Mouse (Mus musculus): ENCODE measurements around the gene Ppil4. TPM values are rescaled to one million over a fixed set of nuclear protein-coding genes. Genes with fewer than 3 reads are reported as not detected.
A peak's percentile ranks its signal among the peaks of the same experiment; 100 is the strongest.

Gene Ppil4
- polyA plus RNA-seq, 1 experiment from 2014 or later, result 25.6 TPM

DNA sequence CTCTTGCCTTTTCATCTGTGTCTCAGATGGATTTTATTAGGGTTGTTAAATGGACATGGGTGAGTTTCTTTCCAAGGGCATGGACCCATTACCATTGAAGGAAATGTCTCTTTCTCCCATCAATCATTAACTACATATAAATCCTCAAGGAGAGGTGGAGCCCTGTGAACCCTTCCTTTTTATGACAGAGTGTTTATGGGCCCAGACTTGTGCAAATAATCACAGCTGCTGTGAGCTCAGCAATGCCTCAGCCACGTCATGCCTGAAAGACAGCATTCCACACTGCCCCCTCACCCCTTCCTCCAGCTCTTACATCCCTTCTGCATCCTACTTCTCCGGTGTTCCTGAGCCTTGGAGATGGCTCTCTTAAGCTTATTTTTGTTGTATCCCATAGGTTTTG, 5.4 kb upstream of the Ppil4 start:
- no peak for ATAC-seq (ENCODE audit: extremely low read depth, insufficient number of reproducible peaks, low FRiP score, low TSS enrichment)
- no peak overlapping the region for H3K4me3 ChIP-seq
- H3K36me3 ChIP-seq, result peaks cover 18% of the 10 kb centered on the region
- peaks cover 8% of the 10 kb centered on the region for H3K4me1 ChIP-seq
- H3K9me3 ChIP-seq, result no peaks in the 10 kb centered on the region
- H3K4me2 ChIP-seq, result no peak overlapping the region
- H3K9ac ChIP-seq, result no peak overlapping the region
- H3K27ac ChIP-seq (replicated peaks), result no peak overlapping the region
- WGBS, result 51% methylated on average over 2 of the region's 2 CpGs
- no peaks in the 10 kb centered on the region for H3K27me3 ChIP-seq (replicated peaks)

DNA sequence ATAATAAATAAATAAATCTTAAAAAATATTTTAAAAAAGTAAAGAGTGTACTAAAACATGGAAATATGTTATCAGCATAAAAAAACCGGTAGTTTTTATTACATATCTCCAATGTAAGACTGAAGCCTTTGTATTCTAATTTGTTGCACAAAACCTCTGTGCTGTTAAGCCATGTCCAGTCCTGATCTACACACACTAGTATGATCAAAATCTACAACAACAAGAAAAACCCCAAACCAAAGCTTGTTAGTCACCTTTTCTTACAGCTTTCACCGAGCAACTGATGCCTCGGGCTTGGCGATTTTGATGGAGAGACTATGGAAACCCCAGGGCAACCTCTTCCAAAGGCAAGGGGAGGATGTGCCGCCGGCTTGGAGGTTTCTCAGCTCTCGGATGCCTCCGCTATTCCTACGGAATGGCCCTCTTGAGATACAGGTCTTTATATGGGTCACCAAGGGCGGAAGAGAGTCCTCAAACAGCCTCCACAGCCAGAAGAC, 389 bp upstream of the Ppil4 start:
- peaks cover 40% of the 10 kb centered on the region for H3K36me3 ChIP-seq
- under 1% methylated on average over 10 of the region's 10 CpGs for WGBS
- no peak for ATAC-seq (ENCODE audit: extremely low read depth, insufficient number of reproducible peaks, low FRiP score, low TSS enrichment)

GRCm38 (mm10) chr10:7801258-7801657, 8.6 kb downstream of the Ppil4 start:
- WGBS, result 69% methylated on average over 3 of the region's 3 CpGs
- Histone ChIP-seq H3K4me2 (no peak overlapping the region), H3K27ac (replicated peaks) (no peak overlapping the region), H3K36me3 (peaks cover 96% of the 10 kb centered on the region), H3K27me3 (replicated peaks) (no peaks in the 10 kb centered on the region), H3K4me1 (no peaks in the 10 kb centered on the region), H3K9ac (no peak overlapping the region), H3K4me3 (no peak overlapping the region), H3K9me3 (no peaks in the 10 kb centered on the region)
- ATAC-seq (ENCODE audit: extremely low read depth, insufficient number of reproducible peaks, low FRiP score, low TSS enrichment), result no peak

More for the DNA sequence above, 389 bp upstream of the Ppil4 start:
- Histone ChIP-seq H3K27ac (replicated peaks) (peak overlapping the region; percentile 74), H3K9ac (peak overlapping the region; percentile 95), H3K4me3 (peak overlapping the region; percentile 93), H3K9me3 (no peaks in the 10 kb centered on the region), H3K4me1 (peaks cover 19% of the 10 kb centered on the region), H3K4me2 (peak overlapping the region; percentile 94), H3K27me3 (replicated peaks) (no peaks in the 10 kb centered on the region)

- H3K4me3 ChIP-seq, result no peak overlapping the region
- ATAC-seq (ENCODE audit: extremely low read depth, insufficient number of reproducible peaks, low FRiP score, low TSS enrichment), result no peak
- no peak overlapping the region for H3K4me2 ChIP-seq
- H3K36me3 ChIP-seq, result peaks cover 92% of the 10 kb centered on the region
- H3K27ac ChIP-seq (replicated peaks), result no peak overlapping the region
- no peaks in the 10 kb centered on the region for H3K9me3 ChIP-seq
- no peak overlapping the region for H3K9ac ChIP-seq
- WGBS, result 91% methylated on average over 2 of the region's 2 CpGs
- no peaks in the 10 kb centered on the region for H3K4me1 ChIP-seq
- no peaks in the 10 kb centered on the region for H3K27me3 ChIP-seq (replicated peaks)
These were observed 9.9 kb downstream of the Ppil4 start for GRCm38 (mm10) chr10:7802519-7803140.

DNA sequence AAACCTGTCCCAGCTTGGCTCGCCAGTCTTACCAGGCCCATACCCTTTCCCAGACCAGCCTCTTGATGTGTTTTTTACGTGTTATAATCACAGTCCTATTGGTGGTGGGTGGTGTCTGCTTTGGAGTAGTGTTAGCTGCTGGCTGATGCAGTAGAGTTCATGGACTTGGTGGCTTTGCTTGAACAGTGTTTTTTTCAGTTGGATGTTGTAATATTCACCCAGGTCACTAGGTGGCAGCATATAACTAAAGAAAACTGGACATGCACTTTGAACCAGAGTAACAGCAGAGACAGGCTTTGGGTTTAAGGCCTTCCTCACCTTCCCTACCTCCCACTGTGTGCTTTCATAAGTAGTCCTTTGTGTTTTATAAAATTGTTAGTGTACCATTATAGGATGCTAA, 17.2 kb downstream of the Ppil4 start:
- no peaks in the 10 kb centered on the region for H3K27me3 ChIP-seq (replicated peaks)

GRCm38 (mm10) chr10:7816476-7816875, 23.8 kb downstream of the Ppil4 start:
- H3K27ac ChIP-seq (replicated peaks), result no peak overlapping the region
- H3K36me3 ChIP-seq, result peaks cover 85% of the 10 kb centered on the region
- H3K4me2 ChIP-seq, result no peak overlapping the region
- H3K27me3 ChIP-seq (replicated peaks), result no peaks in the 10 kb centered on the region
- H3K4me3 ChIP-seq, result no peak overlapping the region
- H3K4me1 ChIP-seq, result peaks cover 10% of the 10 kb centered on the region; the same call in 1 of the 2 replicates
- 50% methylated on average over 2 of the region's 2 CpGs for WGBS
- no peak overlapping the region for H3K9ac ChIP-seq
- no peaks in the 10 kb centered on the region for H3K9me3 ChIP-seq
- ATAC-seq (ENCODE audit: extremely low read depth, insufficient number of reproducible peaks, low FRiP score, low TSS enrichment), result no peak

More for the DNA sequence above, 17.2 kb downstream of the Ppil4 start:
- H3K9ac ChIP-seq, result no peak overlapping the region
- H3K36me3 ChIP-seq, result peaks cover 85% of the 10 kb centered on the region
- ATAC-seq (ENCODE audit: extremely low read depth, insufficient number of reproducible peaks, low FRiP score, low TSS enrichment), result no peak
- 43% methylated on average over 2 of the region's 2 CpGs for WGBS
- H3K4me3 ChIP-seq, result no peak overlapping the region
- peaks cover 6% of the 10 kb centered on the region; the same call in 1 of the 2 replicates for H3K4me1 ChIP-seq
- H3K27ac ChIP-seq (replicated peaks), result no peak overlapping the region
- H3K9me3 ChIP-seq, result no peaks in the 10 kb centered on the region
- no peak overlapping the region for H3K4me2 ChIP-seq

DNA sequence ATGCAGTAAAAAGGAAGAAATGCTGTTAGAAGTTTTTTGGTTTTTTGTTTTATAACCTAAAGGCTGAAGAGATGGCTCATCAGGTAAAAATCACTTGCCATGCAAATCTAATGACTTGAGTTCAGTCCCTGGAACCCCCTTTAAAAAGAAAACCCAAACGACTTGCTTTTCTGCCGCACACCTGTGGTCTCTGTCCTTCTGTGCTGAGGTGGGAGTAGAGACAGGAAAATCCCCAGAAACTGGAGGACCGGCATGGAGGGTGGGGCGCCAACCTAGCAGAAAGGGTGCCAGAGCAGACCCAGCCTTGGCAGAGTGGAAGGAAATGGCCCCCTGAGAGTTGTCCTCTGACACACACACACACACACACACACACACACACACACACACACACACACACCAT, 26.0 kb downstream of the Ppil4 start:
- Histone ChIP-seq H3K27me3 (replicated peaks) (no peaks in the 10 kb centered on the region), H3K36me3 (peaks cover 82% of the 10 kb centered on the region), H3K4me2 (no peak overlapping the region), H3K27ac (replicated peaks) (no peak overlapping the region), H3K9me3 (no peaks in the 10 kb centered on the region), H3K4me3 (no peak overlapping the region), H3K4me1 (peaks cover 10% of the 10 kb centered on the region; the same call in 1 of the 2 replicates), H3K9ac (no peak overlapping the region)
- ATAC-seq (ENCODE audit: extremely low read depth, insufficient number of reproducible peaks, low FRiP score, low TSS enrichment), result no peak
- WGBS, result 93% methylated on average over 4 of the region's 4 CpGs

DNA sequence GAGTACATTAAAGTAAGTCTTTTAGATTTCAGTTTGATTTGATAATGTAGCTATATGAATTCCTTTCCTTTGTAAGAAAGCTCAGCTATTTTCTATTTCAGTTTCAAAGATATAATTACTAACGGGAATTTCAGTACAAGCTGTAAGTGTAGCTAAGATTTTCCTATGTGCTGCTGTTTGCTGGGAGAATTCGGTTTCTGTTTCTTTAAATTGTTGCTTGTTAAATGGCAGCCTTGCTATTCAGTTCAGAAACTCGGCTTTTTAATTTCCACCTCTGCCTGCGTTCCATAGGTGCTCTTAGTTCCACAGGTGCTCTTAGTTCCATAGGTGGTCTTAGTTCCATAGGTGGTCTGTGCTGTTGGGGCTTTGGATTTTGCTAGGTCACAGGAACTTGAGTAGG, 26.5 kb downstream of the Ppil4 start:
- peaks cover 82% of the 10 kb centered on the region for H3K36me3 ChIP-seq
- no peak for ATAC-seq (ENCODE audit: extremely low read depth, insufficient number of reproducible peaks, low FRiP score, low TSS enrichment)
- 90% methylated on average over 4 of the region's 4 CpGs for WGBS

DNA sequence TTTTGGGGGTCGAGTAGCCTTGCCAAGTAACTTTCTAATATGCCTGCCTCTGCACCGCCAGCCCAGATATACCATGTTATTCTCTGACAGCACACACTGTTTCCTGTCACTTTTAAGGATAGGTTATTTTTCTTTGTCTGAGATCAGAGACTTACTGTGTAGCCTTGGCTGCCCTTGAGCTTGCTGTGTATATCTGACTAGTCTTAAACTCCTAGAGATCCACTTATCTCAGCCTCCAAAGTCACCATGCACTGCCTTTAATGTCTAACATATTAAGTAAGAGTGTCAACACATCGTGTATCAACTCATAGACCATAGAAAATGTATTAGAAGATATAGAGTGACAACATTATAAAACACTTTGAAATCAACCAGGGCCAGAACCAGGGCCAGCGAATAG, 26.9 kb downstream of the Ppil4 start:
- no peak overlapping the region for H3K4me2 ChIP-seq
- no peak overlapping the region for H3K4me3 ChIP-seq
- peaks cover 10% of the 10 kb centered on the region; the same call in 1 of the 2 replicates for H3K4me1 ChIP-seq
- H3K36me3 ChIP-seq, result peaks cover 79% of the 10 kb centered on the region
- H3K9ac ChIP-seq, result no peak overlapping the region
- no peak; the same call in 1 of the 2 replicates for ATAC-seq (ENCODE audit: extremely low read depth, insufficient number of reproducible peaks, low FRiP score, low TSS enrichment)
- no peaks in the 10 kb centered on the region for H3K9me3 ChIP-seq
- no peaks in the 10 kb centered on the region for H3K27me3 ChIP-seq (replicated peaks)
- H3K27ac ChIP-seq (replicated peaks), result no peak overlapping the region
- WGBS, result 71% methylated on average over 4 of the region's 4 CpGs

More for the DNA sequence above, 26.5 kb downstream of the Ppil4 start:
- no peak overlapping the region for H3K27ac ChIP-seq (replicated peaks)
- H3K27me3 ChIP-seq (replicated peaks), result no peaks in the 10 kb centered on the region
- no peak overlapping the region for H3K4me2 ChIP-seq
- no peak overlapping the region for H3K4me3 ChIP-seq
- no peaks in the 10 kb centered on the region for H3K9me3 ChIP-seq
- H3K4me1 ChIP-seq, result peaks cover 10% of the 10 kb centered on the region; the same call in 1 of the 2 replicates
- no peak overlapping the region for H3K9ac ChIP-seq

DNA sequence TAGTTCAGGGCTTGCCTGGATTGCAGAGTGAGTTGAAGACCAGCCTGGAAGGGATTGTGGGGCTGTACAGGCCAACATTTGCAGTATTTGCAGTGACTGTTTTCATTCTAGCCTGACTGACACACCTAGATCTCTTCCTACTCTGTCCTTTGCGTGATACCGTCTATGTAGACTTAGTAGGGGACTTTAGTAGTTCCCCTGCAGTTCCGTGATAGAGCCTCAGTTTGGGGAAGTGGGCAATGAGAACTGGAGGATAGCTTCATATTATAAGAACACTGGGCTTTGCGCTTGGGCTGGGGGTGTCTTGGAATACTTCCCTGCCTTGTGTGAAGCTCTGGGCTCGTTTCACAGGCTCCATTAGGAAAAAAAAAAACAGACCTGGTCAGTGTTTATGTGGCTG, 27.5 kb downstream of the Ppil4 start:
- no peak for ATAC-seq (ENCODE audit: extremely low read depth, insufficient number of reproducible peaks, low FRiP score, low TSS enrichment)
- no peak overlapping the region for H3K4me2 ChIP-seq
- no peaks in the 10 kb centered on the region for H3K27me3 ChIP-seq (replicated peaks)
- peaks cover 78% of the 10 kb centered on the region for H3K36me3 ChIP-seq
- no peak overlapping the region for H3K4me3 ChIP-seq
- H3K4me1 ChIP-seq, result peaks cover 10% of the 10 kb centered on the region; the same call in 1 of the 2 replicates
- H3K27ac ChIP-seq (replicated peaks), result no peak overlapping the region
- no peak overlapping the region for H3K9ac ChIP-seq
- 86% methylated on average over 5 of the region's 5 CpGs for WGBS
- H3K9me3 ChIP-seq, result no peaks in the 10 kb centered on the region

GRCm38 (mm10) chr10:7821981-7822380, 29.3 kb downstream of the Ppil4 start:
- no peak overlapping the region for H3K4me3 ChIP-seq
- no peaks in the 10 kb centered on the region for H3K9me3 ChIP-seq
- no peak overlapping the region for H3K9ac ChIP-seq
- H3K4me1 ChIP-seq, result peaks cover 4% of the 10 kb centered on the region; the same call in 1 of the 2 replicates
- WGBS, result 92% methylated on average over 12 of the region's 12 CpGs
- H3K36me3 ChIP-seq, result peaks cover 68% of the 10 kb centered on the region
- no peak for ATAC-seq (ENCODE audit: extremely low read depth, insufficient number of reproducible peaks, low FRiP score, low TSS enrichment)
- H3K27ac ChIP-seq (replicated peaks), result no peak overlapping the region
- no peak overlapping the region for H3K4me2 ChIP-seq
- no peaks in the 10 kb centered on the region for H3K27me3 ChIP-seq (replicated peaks)
